In genomic region chr8:22184884-22185283, GRCm38 (mm10) we compare ENCODE assay signal across 8 mouse cellular contexts. TPM values are rescaled to one million over a fixed set of nuclear protein-coding genes. Genes with fewer than 3 reads are reported as not detected.
A peak's percentile ranks its signal among the peaks of the same experiment; 100 is the strongest.
DNase-seq lines count a peak whose midpoint lies in the region; ATAC-seq and TF ChIP-seq lines count a peak whose summit lies in the region.

No protein-coding gene starts in this region.

- H3K9ac ChIP-seq in forebrain, postnatal 0 days, result peak overlapping the region; percentile 61; the same call in 1 of the 2 replicates
- peak overlapping the region; percentile 92 for H3K9ac ChIP-seq in liver, embryonic 16.5 days (ENCODE audit: low read depth, low read length)

- WGBS in forebrain, postnatal 0 days, result 0% methylated on average over 3 of the region's 3 CpGs
- 1% methylated on average over 3 of the region's 3 CpGs for WGBS in liver, embryonic 16.5 days (ENCODE audit: insufficient replicate concordance)

- peak; percentile 21 for ATAC-seq in forebrain, postnatal 0 days
- ATAC-seq in liver, embryonic 16.5 days (ENCODE audit: low read depth), result peak; percentile 71

- DNase-seq in layer of hippocampus, adult 2 months (ENCODE audit: low spot score in 2 of 2), result no peak
- DNase-seq in layer of hippocampus, postnatal 14 days (ENCODE audit: low spot score in 2 of 2), result no peak
- peak; percentile 87 for DNase-seq in ZHBTc4 (ENCODE audit: low read depth, low spot score)
- peak; percentile 31 for DNase-seq in forebrain, postnatal 0 days
- peak; percentile 49 for DNase-seq in splenic B cell, adult 2 months (ENCODE audit: low read depth, low spot score)
- no peak for DNase-seq in urinary bladder, postnatal 4 days (ENCODE audit: low spot score in 2 of 2)
- DNase-seq in cerebellum, adult 11 months, result no peak

- H3K9me3 ChIP-seq in forebrain, postnatal 0 days (ENCODE audit: low read length), result no peaks in the 10 kb centered on the region
- no peaks in the 10 kb centered on the region for H3K9me3 ChIP-seq in liver, embryonic 16.5 days (replicated peaks; ENCODE audit: control insufficient read depth, low read length)

- no peak for TF ChIP-seq CTCF in layer of hippocampus, adult 2 months (conservative IDR thresholded peaks at IDR 0.05)
- no peak for TF ChIP-seq CTCF in forebrain, postnatal 0 days (IDR thresholded peaks at IDR 0.05; ENCODE audit: low read depth)

- H3K4me1 ChIP-seq in forebrain, postnatal 0 days (ENCODE audit: insufficient read depth), result no peaks in the 10 kb centered on the region
- peaks cover 17% of the 10 kb centered on the region for H3K4me1 ChIP-seq in liver, embryonic 16.5 days (ENCODE audit: control insufficient read depth, low read depth, low read length)

- no peaks in the 10 kb centered on the region for H3K36me3 ChIP-seq in forebrain, postnatal 0 days (ENCODE audit: insufficient read depth)
- no peaks in the 10 kb centered on the region for H3K36me3 ChIP-seq in liver, embryonic 16.5 days (ENCODE audit: control insufficient read depth, insufficient read depth)
- no peaks in the 10 kb centered on the region for H3K36me3 ChIP-seq in splenic B cell, adult 2 months (ENCODE audit: control insufficient read depth, insufficient read depth, low read length, poor library complexity, severe bottlenecking)

- H3K27me3 ChIP-seq in forebrain, postnatal 0 days (ENCODE audit: insufficient read depth, low read length), result no peaks in the 10 kb centered on the region
- H3K27me3 ChIP-seq in liver, embryonic 16.5 days (ENCODE audit: control insufficient read depth, insufficient read depth, low read depth, low read length), result no peaks in the 10 kb centered on the region
- no peaks in the 10 kb centered on the region for H3K27me3 ChIP-seq in splenic B cell, adult 2 months (ENCODE audit: control insufficient read depth, insufficient read depth, low read length, poor library complexity, severe bottlenecking)

- H3K4me2 ChIP-seq in forebrain, postnatal 0 days (ENCODE audit: low read depth), result peak overlapping the region; percentile 69
- peak overlapping the region; percentile 98 for H3K4me2 ChIP-seq in liver, embryonic 16.5 days (ENCODE audit: low read depth, low read length)

- H3K4me3 ChIP-seq in layer of hippocampus, adult 2 months, result peak overlapping the region; percentile 84
- H3K4me3 ChIP-seq in forebrain, postnatal 0 days (ENCODE audit: low read depth, low read length), result peak overlapping the region; percentile 81
- peak overlapping the region; percentile 95 for H3K4me3 ChIP-seq in liver, embryonic 16.5 days (ENCODE audit: low read depth, low read length)

- H3K27ac ChIP-seq in layer of hippocampus, adult 2 months, result no peak overlapping the region
- H3K27ac ChIP-seq in forebrain, postnatal 0 days (ENCODE audit: low read depth, low read length), result no peak overlapping the region
- H3K27ac ChIP-seq in liver, embryonic 16.5 days (ENCODE audit: low read length), result peak overlapping the region; percentile 93

RNA-seq across cellular contexts. Expression of gene Ckap2, which starts 0.7 kb away (rescaled TPM):
- 1 to 10 TPM in 1 of 2 experiments, under 1 TPM in 1; 0.61 to 1.0 TPM for total RNA-seq in layer of hippocampus, adult 2 months (2021)
- 1 to 10 TPM; 2.4 to 2.8 TPM for total RNA-seq in layer of hippocampus, postnatal 14 days (2021)
- total RNA-seq in forebrain, postnatal 0 days (2014; rRNA removed), result 7.5 and 8.8 TPM in 2 replicates
- 6.8 and 8.0 TPM in 2 replicates for polyA plus RNA-seq in forebrain, postnatal 0 days (2015; fragmentation: Nextera tagmentation; extraction: Ambion mirVana)
- polyA plus RNA-seq in liver, embryonic 16.5 days (2015; fragmentation: Nextera tagmentation; extraction: Ambion mirVana), result 19.9 and 22.1 TPM in 2 replicates

RNA-seq across cellular contexts. Expression of gene Vps36, which starts 7.7 kb away (rescaled TPM):
- total RNA-seq in layer of hippocampus, adult 2 months (2021), result 10 to 100 TPM; 25.2 to 26.0 TPM
- 10 to 100 TPM; 31.6 to 37.6 TPM for total RNA-seq in layer of hippocampus, postnatal 14 days (2021)
- 38.3 and 42.9 TPM in 2 replicates for total RNA-seq in forebrain, postnatal 0 days (2014; rRNA removed)
- 24.6 and 36.7 TPM in 2 replicates for polyA plus RNA-seq in forebrain, postnatal 0 days (2015; fragmentation: Nextera tagmentation; extraction: Ambion mirVana)
- 7.5 and 7.6 TPM in 2 replicates for polyA plus RNA-seq in liver, embryonic 16.5 days (2015; fragmentation: Nextera tagmentation; extraction: Ambion mirVana)

RNA-seq across cellular contexts. Expression of gene Nek3, which starts 18.6 kb away (rescaled TPM):
- total RNA-seq in layer of hippocampus, adult 2 months (2021), result 1 to 10 TPM; 2.5 to 2.7 TPM
- total RNA-seq in layer of hippocampus, postnatal 14 days (2021), result 1 to 10 TPM; 2.5 to 4.0 TPM
- 4.6 and 7.1 TPM in 2 replicates for total RNA-seq in forebrain, postnatal 0 days (2014; rRNA removed)
- 4.3 and 5.9 TPM in 2 replicates for polyA plus RNA-seq in forebrain, postnatal 0 days (2015; fragmentation: Nextera tagmentation; extraction: Ambion mirVana)
- polyA plus RNA-seq in liver, embryonic 16.5 days (2015; fragmentation: Nextera tagmentation; extraction: Ambion mirVana), result 1.3 and 1.4 TPM in 2 replicates

RNA-seq across cellular contexts. Expression of gene Thsd1, which starts 42.2 kb away (rescaled TPM):
- 1 to 10 TPM; 3.0 to 3.4 TPM for total RNA-seq in layer of hippocampus, adult 2 months (2021)
- 1 to 10 TPM; 5.3 to 6.0 TPM for total RNA-seq in layer of hippocampus, postnatal 14 days (2021)
- total RNA-seq in forebrain, postnatal 0 days (2014; rRNA removed), result 4.5 and 7.0 TPM in 2 replicates
- 5.2 and 5.6 TPM in 2 replicates for polyA plus RNA-seq in forebrain, postnatal 0 days (2015; fragmentation: Nextera tagmentation; extraction: Ambion mirVana)
- polyA plus RNA-seq in liver, embryonic 16.5 days (2015; fragmentation: Nextera tagmentation; extraction: Ambion mirVana), result 1.8 and 2.1 TPM in 2 replicates

Comparison
In these comparisons a context has a peak if more than half of its experiments do, and no peak if none do; other contexts are left out.
1. DNase-seq: peak in ZHBTc4 (single experiment), forebrain, postnatal 0 days (single experiment) and splenic B cell, adult 2 months (single experiment); none in layer of hippocampus, adult 2 months (0 of 2), layer of hippocampus, postnatal 14 days (0 of 2), urinary bladder, postnatal 4 days (0 of 2) and cerebellum, adult 11 months (single experiment).
2. Peak in every context shown above with its lines, with median percentiles within 50 percentile points of each other: H3K4me3 ChIP-seq.